Mouse (Mus musculus): ENCODE measurements at regions not wholly inside any gene's neighbourhood (a gene's known extent, or its start where the extent isn't known, plus 50 kb on each side); places are given as distances from the start of the nearest gene placed in this dataset.

DNA sequence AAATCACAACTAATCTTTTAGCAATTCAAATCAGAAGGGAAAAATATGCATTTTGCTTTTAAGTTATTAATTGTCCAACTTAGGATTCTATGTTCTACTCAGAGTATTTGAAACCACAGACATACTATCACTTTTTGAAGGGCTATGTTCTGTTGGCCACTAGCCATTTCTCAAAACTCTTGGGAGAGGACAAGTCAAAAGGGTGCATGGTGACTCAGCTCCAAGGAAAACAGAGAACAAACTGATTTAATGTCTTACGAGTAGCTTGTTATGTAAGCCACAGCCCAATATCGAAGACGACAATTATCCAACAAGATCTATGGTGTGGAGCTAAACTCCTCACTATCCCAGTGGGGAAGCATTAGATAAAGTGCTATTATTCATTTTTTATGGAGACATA is 247.6 kb downstream of the Kcnj2 start:
- TF ChIP-seq CTCF (IDR thresholded peaks at IDR 0.05; ENCODE audit: low read depth, low read length), result no peak
- no peak for TF ChIP-seq POLR2A (IDR thresholded peaks at IDR 0.05; ENCODE audit: extremely low read depth, insufficient read depth, low read length)
